Mouse (Mus musculus): ENCODE measurements around the gene Kazn.

DNA sequence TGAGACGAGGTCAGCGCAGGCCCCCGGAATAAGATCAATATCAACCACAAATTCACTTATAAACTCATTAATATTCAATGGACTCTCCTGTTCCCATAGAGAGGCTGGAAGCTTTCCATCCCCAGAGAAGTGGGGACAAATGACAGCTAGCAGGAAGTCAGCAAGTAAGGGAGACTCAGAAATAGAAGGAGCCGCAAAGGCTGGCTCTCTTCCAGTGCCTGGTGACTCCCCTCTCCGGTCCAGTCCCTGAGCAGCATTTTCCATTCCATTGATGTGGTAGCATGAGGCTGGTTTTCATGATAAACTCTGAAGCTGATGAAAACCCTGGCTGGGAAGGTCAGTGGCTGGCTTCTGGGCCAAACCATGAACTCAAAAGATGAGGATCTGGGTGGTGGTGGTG lies 44.7 kb upstream of the Kazn start:
- TF ChIP-seq CTCF (IDR thresholded peaks at IDR 0.05; ENCODE audit: control insufficient read depth, insufficient read depth, insufficient read length) (no peak), MAX (IDR thresholded peaks at IDR 0.05) (no peak), MYOG (IDR thresholded peaks at IDR 0.05; ENCODE audit: control insufficient read depth, extremely low read depth, insufficient read length) (no peak), USF1 (IDR thresholded peaks at IDR 0.05; ENCODE audit: low read depth) (no peak), CEBPB (IDR thresholded peaks at IDR 0.05; ENCODE audit: low read depth) (no peak), MYOD1 (IDR thresholded peaks at IDR 0.05; ENCODE audit: control insufficient read depth, insufficient read length, low read depth) (no peak), FOSL1 (IDR thresholded peaks at IDR 0.05; ENCODE audit: insufficient read depth, low read length, poor library complexity, severe bottlenecking) (no peak)

Measured in C2C12 (cell line).